ENCODE assay signal across 25 mouse cellular contexts in genomic region chrX:72386758-72387157, GRCm38 (mm10). TPM values are rescaled to one million over a fixed set of nuclear protein-coding genes. Genes with fewer than 3 reads are reported as not detected.
"Had no signal": no experiment of that assay in that cellular context is flagged by ENCODE, and none has a peak within 500 bp of the region (broad histone marks: within the 10 kb centered on the region; RNA-seq: fewer than 3 reads in every experiment).

Gene Magea10, minus strand, starts transcription at chrX:72386858.

- H3K27ac ChIP-seq: neural tube, embryonic 12.5 days; neural tube, embryonic 13.5 days; neural tube, embryonic 15.5 days; stomach, embryonic 15.5 days; stomach, postnatal 0 days had no signal

- H3K36me3 ChIP-seq: neural tube, embryonic 12.5 days; neural tube, embryonic 13.5 days; neural tube, embryonic 15.5 days; stomach, embryonic 15.5 days had no signal

- DNase-seq: retina, postnatal 1 day; right cerebral cortex, adult 18-20 months; right cerebral cortex, postnatal 14 days; right cerebral cortex, postnatal 25 days; right cerebral cortex, postnatal 4 days; spleen, adult 18-20 months; thymus, adult 18-20 months; thymus, adult 2 months; thymus, postnatal 14 days; thymus, postnatal 25 days; thymus, postnatal 36 days; thymus, postnatal 4 days had no signal

- H3K4me1 ChIP-seq: neural tube, embryonic 12.5 days; neural tube, embryonic 13.5 days; neural tube, embryonic 15.5 days; stomach, embryonic 15.5 days had no signal

- H3K4me3 ChIP-seq: neural tube, embryonic 12.5 days; neural tube, embryonic 13.5 days; neural tube, embryonic 15.5 days; stomach, embryonic 15.5 days had no signal

- H3K27me3 ChIP-seq: neural tube, embryonic 12.5 days; neural tube, embryonic 13.5 days; neural tube, embryonic 15.5 days; stomach, embryonic 15.5 days had no signal

RNA-seq across cellular contexts. Expression of gene Magea10, which starts in this region (rescaled TPM):
- polyA plus RNA-seq: neural tube, embryonic 11.5 days; neural tube, embryonic 12.5 days; neural tube, embryonic 13.5 days; neural tube, embryonic 14.5 days; neural tube, embryonic 15.5 days; small intestine, adult 2 months; spleen, adult 2 months; stomach, embryonic 14.5 days; stomach, embryonic 15.5 days; stomach, embryonic 16.5 days; stomach, postnatal 0 days; thymus, adult 2 months; thymus, postnatal 0 days; urinary bladder, adult 2 months had no signal
